Mouse (Mus musculus) lung, embryonic 14.5 days (tissue): Measurements from ENCODE around the gene H2-Oa. TPM values are rescaled to one million over a fixed set of nuclear protein-coding genes. Genes with fewer than 3 reads are reported as not detected.

Source experiments
- ATAC-seq: fragments of 200-750 bp; cut with Nextera tagmentation; 2 replicates; pipeline ENCODE4 v1.8.0; 2017; ENCODE audit warnings: mild to moderate bottlenecking, moderate TSS enrichment, moderate library complexity; ENCODE audit not compliant: insufficient read depth
- DNase-seq: peaks from one replicate; pipeline ENCODE4 v3.0.0-alpha.2; 2015
- H3K27ac ChIP-seq: fragments of 300-500 bp; sonication (generic); 2 replicates; pipeline ENCODE4 v1.5.1; 2014; ENCODE audit warnings: low read depth, mild to moderate bottlenecking, moderate library complexity
- H3K27me3 ChIP-seq: fragments of 300-500 bp; sonication (generic); 2 replicates; pipeline ENCODE4 v1.6.1; 2014; ENCODE audit warnings: low read length, control low read depth; ENCODE audit not compliant: insufficient read depth
- H3K36me3 ChIP-seq: fragments of 300-500 bp; sonication (generic); 2 replicates; pipeline ENCODE4 v1.6.1; 2014; ENCODE audit warnings: control low read depth; ENCODE audit not compliant: insufficient read depth
- H3K4me1 ChIP-seq: fragments of 300-500 bp; sonication (generic); 2 replicates; pipeline ENCODE4 v1.6.1; 2014; ENCODE audit warnings: antibody characterized with exemption, control low read depth; ENCODE audit not compliant: insufficient read depth
- H3K4me2 ChIP-seq: fragments of 300-500 bp; sonication (generic); 2 replicates; pipeline ENCODE4 v1.6.1; 2014; ENCODE audit warnings: mild to moderate bottlenecking
- H3K4me3 ChIP-seq: fragments of 300-500 bp; sonication (generic); 2 replicates; pipeline ENCODE4 v1.5.1; 2014; ENCODE audit warnings: low read depth, low read length
- H3K9ac ChIP-seq: fragments of 300-500 bp; sonication (generic); 2 replicates; pipeline ENCODE4 v1.6.1; 2014
- H3K9me3 ChIP-seq: fragments of 300-500 bp; sonication (generic); 2 replicates; pipeline ENCODE4 v1.6.1; 2016; ENCODE audit warnings: low read depth, low read length, control low read depth
- CTCF ChIP-seq: IDR thresholded peaks from 2 replicates; pipeline ENCODE4 v1.5.1; 2016; ENCODE audit warnings: antibody characterized with exemption, low read depth
- WGBS: fragments of 180-500 bp; shearing (Covaris S2); extraction: QIAGEN DNeasy Blood & Tissue Kit; methylation state at CpG from one replicate; pipeline ENCODE4 v1.1.7; 2014; 5-methylcytosine and 5-hydroxymethylcytosine counted together
- polyA plus RNA-seq: library from polyadenylated mRNA; unstranded; fragments of >200 nt; fragmentation: Nextera tagmentation; extraction: Ambion mirVana; gene quantifications from 2 replicates; pipeline ENCODE4 v1.2.1, GENCODE M21; 2014

Gene H2-Oa
- polyA plus RNA-seq, 1 experiment from 2014 or later, result 0.26 TPM

DNA sequence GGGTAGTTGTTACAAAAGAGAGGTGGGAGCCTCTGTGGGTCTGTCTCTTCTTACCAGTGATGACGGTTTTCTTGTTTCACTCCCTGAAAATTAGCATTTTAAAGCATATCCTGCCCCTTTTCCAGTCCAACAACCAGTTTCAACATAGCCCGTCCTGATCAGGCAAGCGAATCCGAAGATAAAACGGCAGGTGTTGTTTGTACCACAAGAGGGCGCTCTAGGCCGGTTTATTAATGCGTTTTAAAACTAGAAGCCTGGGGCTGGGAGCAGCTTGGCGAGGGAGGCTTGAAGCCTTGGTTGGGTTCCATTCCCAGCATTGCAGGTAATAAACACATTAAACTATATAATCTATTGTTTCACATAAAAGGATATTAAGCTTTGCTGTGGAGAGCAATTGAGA is 14.6 kb upstream of the H2-Oa start:
- ATAC-seq (no peak), DNase-seq (peak; percentile 94)
- H3K9me3 ChIP-seq, result no peaks in the 10 kb centered on the region
- peaks cover 6% of the 10 kb centered on the region; the same call in 1 of the 2 replicates for H3K27me3 ChIP-seq
- no peaks in the 10 kb centered on the region for H3K36me3 ChIP-seq
- 1% methylated on average over 9 of the region's 9 CpGs for WGBS
- H3K4me2 ChIP-seq, result no peak overlapping the region
- no peak overlapping the region for H3K27ac ChIP-seq
- no peak overlapping the region for H3K4me3 ChIP-seq
- no peak overlapping the region for H3K9ac ChIP-seq
- TF ChIP-seq CTCF, result peak; percentile 80
- H3K4me1 ChIP-seq, result no peaks in the 10 kb centered on the region

DNA sequence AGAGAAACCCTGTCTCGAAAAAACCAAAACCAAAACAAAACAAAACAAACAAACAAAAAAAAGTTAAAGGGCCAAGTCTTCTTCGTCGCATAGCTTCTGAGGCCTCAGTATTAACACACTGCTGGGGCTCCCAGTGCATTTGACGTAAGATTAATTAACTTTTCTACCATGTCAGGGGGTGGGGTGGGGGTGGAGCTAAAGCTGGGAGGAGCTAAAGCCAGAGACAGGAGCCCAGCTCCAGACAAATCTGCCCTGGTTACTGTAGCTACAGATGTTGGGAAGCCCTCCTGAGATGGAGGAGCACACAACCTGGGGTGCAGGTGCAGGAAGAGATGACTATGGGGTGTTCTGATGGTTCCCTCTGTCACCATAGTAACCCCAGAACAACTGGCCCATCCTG is 14.0 kb upstream of the H2-Oa start:
- no peak for ATAC-seq
- no peak for DNase-seq
- H3K4me1 ChIP-seq, result no peaks in the 10 kb centered on the region
- H3K27me3 ChIP-seq, result peaks cover 6% of the 10 kb centered on the region; the same call in 1 of the 2 replicates
- no peaks in the 10 kb centered on the region for H3K36me3 ChIP-seq
- H3K9me3 ChIP-seq, result no peaks in the 10 kb centered on the region
- no peak overlapping the region for H3K4me3 ChIP-seq
- no peak for TF ChIP-seq CTCF
- no peak overlapping the region for H3K27ac ChIP-seq
- H3K4me2 ChIP-seq, result no peak overlapping the region
- 54% methylated on average over 4 of the region's 4 CpGs for WGBS
- H3K9ac ChIP-seq, result no peak overlapping the region

DNA sequence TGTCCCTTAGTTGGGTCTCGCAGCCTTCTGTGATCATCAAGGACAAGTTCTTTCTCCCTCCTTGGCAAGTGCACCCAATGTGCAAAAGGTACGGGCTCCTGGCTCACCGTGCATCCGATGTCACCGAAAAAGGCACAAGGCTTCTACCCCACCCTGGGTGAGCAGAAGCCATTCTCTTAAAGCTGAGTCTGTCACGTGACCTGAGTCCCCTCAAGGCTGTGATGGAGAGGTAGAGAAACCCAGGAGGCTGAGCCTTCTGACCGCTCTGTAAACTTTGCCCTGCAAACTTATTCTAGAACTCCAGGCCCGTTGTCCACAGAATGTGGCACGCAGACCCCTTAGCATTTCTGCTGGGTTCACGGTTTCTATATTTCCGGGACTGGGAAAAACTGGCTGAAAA is 13.1 kb upstream of the H2-Oa start:
- H3K9me3 ChIP-seq, result no peaks in the 10 kb centered on the region
- WGBS, result 81% methylated on average over 11 of the region's 11 CpGs
- no peak overlapping the region for H3K4me3 ChIP-seq
- no peaks in the 10 kb centered on the region for H3K36me3 ChIP-seq
- H3K27me3 ChIP-seq, result peaks cover 6% of the 10 kb centered on the region; the same call in 1 of the 2 replicates
- ATAC-seq (no peak), DNase-seq (no peak)
- TF ChIP-seq CTCF, result no peak
- no peak overlapping the region for H3K27ac ChIP-seq
- no peak overlapping the region for H3K4me2 ChIP-seq
- no peak overlapping the region for H3K9ac ChIP-seq
- H3K4me1 ChIP-seq, result no peaks in the 10 kb centered on the region

DNA sequence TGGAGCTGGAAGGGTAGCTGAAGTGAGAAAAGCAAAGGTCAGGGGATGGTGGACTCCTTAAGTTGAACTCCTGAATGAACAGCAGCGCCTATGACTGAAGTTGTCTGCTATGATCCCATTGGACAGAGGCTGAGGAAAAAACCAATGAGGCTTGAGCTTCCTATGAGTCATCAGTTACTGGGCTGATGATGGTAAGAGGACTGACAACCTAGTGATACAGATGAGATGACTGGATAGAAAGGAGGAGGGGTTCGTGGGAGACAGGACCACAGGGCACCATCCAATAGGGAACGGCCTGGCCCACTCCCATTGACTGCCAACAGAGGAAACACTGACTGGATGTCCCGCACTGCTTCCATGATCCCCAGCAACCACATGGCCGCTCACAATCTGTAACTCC is 12.5 kb upstream of the H2-Oa start:
- Histone ChIP-seq H3K27ac (no peak overlapping the region), H3K4me2 (no peak overlapping the region), H3K36me3 (no peaks in the 10 kb centered on the region), H3K9me3 (no peaks in the 10 kb centered on the region), H3K27me3 (peaks cover 6% of the 10 kb centered on the region; the same call in 1 of the 2 replicates), H3K4me1 (no peaks in the 10 kb centered on the region), H3K9ac (no peak overlapping the region), H3K4me3 (no peak overlapping the region)
- DNase-seq, result peak; percentile 66
- TF ChIP-seq CTCF, result no peak
- peak; percentile 68; the same call in 1 of the 2 replicates for ATAC-seq
- WGBS, result 14% methylated on average over 5 of the region's 5 CpGs

DNA sequence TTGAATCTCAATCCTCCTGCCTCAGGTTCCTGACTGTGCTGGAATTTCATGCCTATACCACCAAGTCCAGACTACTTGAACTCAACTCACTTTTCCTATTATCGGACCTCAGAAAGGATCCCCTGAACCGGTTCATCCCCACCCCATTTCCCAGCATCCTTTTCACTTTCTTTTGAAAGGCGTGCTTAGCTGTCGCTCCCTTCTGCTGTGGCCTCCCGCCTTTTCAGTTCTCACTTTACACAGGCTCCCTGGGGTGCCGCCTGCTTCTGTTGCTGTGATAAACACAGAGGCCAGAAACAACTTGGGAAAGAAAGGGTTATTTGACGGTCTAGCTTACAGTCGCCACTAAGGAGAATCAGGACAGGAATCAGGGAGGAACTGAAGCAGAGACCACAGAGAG is 9.0 kb upstream of the H2-Oa start:
- WGBS, result 11% methylated on average over 8 of the region's 8 CpGs
- ATAC-seq (no peak), DNase-seq (no peak)
- no peak overlapping the region for H3K27ac ChIP-seq
- H3K27me3 ChIP-seq, result no peaks in the 10 kb centered on the region
- TF ChIP-seq CTCF, result no peak
- H3K36me3 ChIP-seq, result no peaks in the 10 kb centered on the region
- H3K4me1 ChIP-seq, result no peaks in the 10 kb centered on the region
- H3K9ac ChIP-seq, result no peak overlapping the region
- H3K4me2 ChIP-seq, result no peak overlapping the region
- no peaks in the 10 kb centered on the region for H3K9me3 ChIP-seq
- H3K4me3 ChIP-seq, result no peak overlapping the region

DNA sequence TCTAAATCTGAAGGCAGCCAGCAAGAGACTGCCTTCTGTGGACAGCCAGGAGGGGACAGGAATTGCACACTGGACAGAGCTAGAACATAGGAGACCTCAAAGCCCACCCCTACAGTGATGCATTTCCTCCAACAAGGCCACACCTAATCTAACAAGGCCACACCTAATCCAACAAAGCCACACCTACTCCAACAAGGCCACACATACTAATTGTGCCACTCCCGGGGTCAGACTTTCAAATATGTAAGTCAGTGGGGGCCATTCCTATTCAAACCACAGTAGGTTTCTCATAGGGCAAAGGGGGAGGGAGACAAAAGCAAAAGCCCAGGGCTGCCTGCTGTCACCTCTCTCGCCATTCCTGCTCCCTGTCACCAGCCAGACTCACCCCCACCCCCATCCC is 4.8 kb upstream of the H2-Oa start:
- TF ChIP-seq CTCF, result no peak

DNA sequence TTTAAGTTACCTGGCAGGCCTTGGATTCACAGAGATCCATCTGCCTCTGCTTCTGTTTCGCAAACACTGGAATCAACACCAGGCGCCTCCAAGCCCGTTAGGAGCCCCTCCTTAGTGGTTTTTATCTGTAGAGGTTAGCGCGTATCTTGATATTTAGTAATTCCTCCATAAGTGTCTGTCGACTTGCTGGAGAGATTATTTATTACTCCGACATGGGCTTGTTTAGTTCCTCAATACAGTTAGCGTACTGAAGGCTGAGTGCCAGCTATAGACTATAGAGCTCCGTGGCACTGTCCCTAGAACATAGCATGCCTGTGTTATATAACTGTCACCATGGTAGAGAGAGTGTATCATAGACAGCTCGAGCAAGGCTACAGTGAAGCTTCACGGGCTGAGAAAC is 4.0 kb upstream of the H2-Oa start:
- no peaks in the 10 kb centered on the region for H3K9me3 ChIP-seq
- no peaks in the 10 kb centered on the region for H3K27me3 ChIP-seq
- ATAC-seq (no peak), DNase-seq (no peak)
- H3K4me2 ChIP-seq, result no peak overlapping the region
- H3K4me3 ChIP-seq, result no peak overlapping the region
- no peaks in the 10 kb centered on the region for H3K36me3 ChIP-seq
- 79% methylated on average over 11 of the region's 11 CpGs for WGBS
- TF ChIP-seq CTCF, result no peak
- no peak overlapping the region for H3K9ac ChIP-seq
- no peak overlapping the region for H3K27ac ChIP-seq
- no peaks in the 10 kb centered on the region for H3K4me1 ChIP-seq

More for the DNA sequence above, 4.8 kb upstream of the H2-Oa start:
- DNase-seq (no peak), ATAC-seq (no peak)
- H3K9me3 ChIP-seq, result no peaks in the 10 kb centered on the region
- no peaks in the 10 kb centered on the region for H3K4me1 ChIP-seq
- no peak overlapping the region for H3K4me2 ChIP-seq
- H3K9ac ChIP-seq, result no peak overlapping the region
- no peak overlapping the region for H3K27ac ChIP-seq
- no peaks in the 10 kb centered on the region for H3K36me3 ChIP-seq
- 41% methylated on average over 2 of the region's 2 CpGs for WGBS
- H3K4me3 ChIP-seq, result no peak overlapping the region
- H3K27me3 ChIP-seq, result no peaks in the 10 kb centered on the region

DNA sequence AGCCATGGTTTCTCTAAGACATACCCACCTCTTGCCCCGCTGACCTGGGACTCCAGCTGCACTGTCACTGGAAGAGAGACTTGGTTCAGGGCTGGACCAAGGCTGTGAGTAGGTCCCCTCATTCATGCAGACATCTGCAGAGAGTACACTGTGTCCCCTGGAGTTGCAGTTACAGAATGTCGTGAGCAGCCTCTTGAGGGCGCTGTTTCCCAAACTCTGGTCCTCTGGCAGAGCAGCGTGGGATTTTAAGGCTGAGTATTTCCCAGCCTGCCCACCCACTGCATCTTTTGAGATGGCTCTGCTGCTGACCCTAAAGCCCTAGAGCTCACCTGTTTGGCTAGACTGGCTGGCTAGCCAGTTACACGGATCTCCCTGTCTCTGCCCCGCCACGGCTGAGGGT is 1.2 kb upstream of the H2-Oa start:
- Histone ChIP-seq H3K27me3 (no peaks in the 10 kb centered on the region), H3K9ac (no peak overlapping the region), H3K4me3 (no peak overlapping the region), H3K36me3 (no peaks in the 10 kb centered on the region), H3K27ac (no peak overlapping the region), H3K4me1 (no peaks in the 10 kb centered on the region), H3K9me3 (no peaks in the 10 kb centered on the region), H3K4me2 (no peak overlapping the region)
- DNase-seq, result no peak
- peak; percentile 18; the same call in 1 of the 2 replicates for TF ChIP-seq CTCF
- WGBS, result 49% methylated on average over 7 of the region's 7 CpGs
- no peak for ATAC-seq
